Mouse (Mus musculus) left cerebral cortex, adult 11 months (tissue): ENCODE results near the gene Atp1a4.

Experiments
- DNase-seq: peaks from one replicate; pipeline ENCODE4 v3.0.0; 2022; ENCODE audit warnings: low spot score

Atp1a4 gene

DNA sequence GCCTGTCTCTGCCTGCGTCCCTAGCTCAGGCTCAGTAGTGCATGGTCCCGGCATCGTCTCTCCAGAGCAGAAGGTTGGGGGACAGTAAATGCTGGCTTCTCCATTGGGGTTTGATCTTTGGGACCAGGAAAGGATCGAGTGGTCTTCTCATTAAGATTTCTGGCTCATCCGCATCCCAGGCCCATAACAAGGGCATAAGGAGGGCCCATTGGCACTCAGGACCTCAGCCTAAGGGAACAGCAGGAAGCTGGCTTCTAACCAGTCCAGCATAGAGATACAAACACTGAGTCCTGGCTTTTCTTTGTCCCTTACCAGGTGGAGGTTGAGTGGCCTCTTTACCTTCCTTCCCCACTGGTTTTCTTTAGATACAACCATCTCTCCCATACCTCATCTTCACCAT lies 60.4 kb downstream of the Atp1a4 start:
- DNase-seq, result no peak

DNA sequence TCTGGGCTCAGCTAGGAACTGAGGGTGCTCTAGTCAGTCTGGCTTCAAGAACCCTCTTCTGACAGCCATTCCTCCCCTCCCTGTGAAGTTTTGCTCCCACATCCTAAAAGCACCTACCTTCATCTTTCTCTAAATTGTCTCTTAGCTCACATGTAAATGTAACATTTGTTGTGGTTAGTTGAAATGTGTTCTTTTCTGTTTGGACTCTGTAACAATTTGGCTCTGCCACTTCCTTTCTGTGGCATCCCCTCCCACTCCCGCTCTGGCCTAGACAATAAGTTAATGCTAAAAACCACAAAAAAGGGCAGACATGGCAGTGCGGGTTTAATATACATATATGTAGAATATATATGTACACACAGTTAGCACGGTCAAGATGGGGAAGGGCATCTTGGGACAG lies 61.1 kb downstream of the Atp1a4 start:
- DNase-seq, result no peak

DNA sequence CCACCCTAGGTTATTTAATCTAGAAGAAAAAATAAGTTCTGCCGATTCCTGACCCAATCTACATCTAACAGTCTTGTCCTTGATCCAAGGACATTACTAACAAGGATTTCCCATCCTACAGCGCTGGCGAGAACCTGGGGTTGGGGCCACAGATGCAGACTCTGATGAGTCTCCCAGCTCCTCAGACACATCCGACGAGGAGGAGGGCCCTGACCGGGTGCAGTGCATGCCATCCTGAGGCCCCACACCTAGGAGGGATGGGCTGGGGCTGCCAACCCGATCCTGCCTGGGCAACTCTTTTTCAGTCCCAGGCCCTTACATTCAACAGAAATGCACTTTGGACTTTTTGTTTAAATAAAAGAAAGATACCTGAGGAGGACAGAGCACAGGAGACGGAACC lies 63.8 kb downstream of the Atp1a4 start:
- DNase-seq, result no peak

DNA sequence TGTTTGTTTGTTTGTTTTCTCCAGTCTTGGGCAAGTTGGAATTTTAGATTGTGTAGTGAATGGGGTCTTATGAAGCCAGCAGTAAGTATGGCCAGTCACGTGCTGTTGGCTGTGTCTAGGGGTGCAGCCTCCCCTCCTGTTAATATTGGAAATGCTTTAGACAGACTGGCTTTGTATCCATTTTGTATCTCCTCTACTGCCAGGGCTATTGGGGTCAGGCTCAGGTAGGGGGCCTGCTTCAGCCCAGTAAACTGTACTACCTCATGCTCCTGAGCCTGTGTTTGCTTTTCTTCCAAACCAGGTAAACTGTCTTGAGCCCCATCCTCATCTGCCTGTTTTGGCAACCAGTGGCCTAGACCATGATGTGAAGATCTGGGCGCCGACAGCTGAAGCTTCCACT lies 66.0 kb downstream of the Atp1a4 start:
- no peak for DNase-seq

DNA sequence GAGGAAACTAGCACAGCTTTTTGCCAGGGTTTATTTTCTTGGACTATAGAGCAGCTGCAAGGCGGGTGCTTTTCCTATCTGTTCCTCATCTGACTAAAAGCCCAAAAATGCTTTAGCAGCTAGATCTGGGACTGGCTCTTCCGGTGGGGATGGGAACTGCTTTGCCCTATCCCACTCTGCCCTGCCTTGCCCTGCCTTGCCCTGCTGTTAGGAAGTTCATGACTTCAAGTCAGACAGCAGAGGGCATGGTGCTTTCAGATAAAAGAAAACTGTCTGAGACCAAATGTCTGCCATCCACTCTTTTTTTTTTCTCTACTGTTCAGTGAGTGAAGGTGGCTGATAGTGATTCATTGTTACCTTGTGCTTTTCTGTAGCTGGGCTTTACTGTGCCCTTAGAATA lies 66.6 kb downstream of the Atp1a4 start:
- DNase-seq, result no peak

DNA sequence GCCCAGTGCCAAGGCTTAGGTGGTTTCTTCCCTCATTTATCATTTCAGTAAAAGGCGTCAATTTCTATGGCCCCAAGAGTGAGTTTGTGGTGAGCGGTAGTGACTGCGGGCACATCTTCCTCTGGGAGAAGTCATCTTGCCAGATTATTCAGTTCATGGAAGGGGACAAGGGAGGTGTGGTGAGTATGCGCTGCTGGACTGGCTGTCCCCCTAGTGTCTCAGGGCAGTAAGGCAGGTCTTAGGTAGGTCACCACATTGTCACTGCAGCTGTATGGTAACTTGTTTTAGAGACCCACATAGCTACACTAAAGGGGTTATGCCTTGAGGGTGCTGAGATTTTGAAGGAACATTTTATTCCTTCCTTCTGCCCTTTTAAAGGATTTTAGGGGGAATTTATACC lies 69.3 kb downstream of the Atp1a4 start:
- DNase-seq, result no peak

DNA sequence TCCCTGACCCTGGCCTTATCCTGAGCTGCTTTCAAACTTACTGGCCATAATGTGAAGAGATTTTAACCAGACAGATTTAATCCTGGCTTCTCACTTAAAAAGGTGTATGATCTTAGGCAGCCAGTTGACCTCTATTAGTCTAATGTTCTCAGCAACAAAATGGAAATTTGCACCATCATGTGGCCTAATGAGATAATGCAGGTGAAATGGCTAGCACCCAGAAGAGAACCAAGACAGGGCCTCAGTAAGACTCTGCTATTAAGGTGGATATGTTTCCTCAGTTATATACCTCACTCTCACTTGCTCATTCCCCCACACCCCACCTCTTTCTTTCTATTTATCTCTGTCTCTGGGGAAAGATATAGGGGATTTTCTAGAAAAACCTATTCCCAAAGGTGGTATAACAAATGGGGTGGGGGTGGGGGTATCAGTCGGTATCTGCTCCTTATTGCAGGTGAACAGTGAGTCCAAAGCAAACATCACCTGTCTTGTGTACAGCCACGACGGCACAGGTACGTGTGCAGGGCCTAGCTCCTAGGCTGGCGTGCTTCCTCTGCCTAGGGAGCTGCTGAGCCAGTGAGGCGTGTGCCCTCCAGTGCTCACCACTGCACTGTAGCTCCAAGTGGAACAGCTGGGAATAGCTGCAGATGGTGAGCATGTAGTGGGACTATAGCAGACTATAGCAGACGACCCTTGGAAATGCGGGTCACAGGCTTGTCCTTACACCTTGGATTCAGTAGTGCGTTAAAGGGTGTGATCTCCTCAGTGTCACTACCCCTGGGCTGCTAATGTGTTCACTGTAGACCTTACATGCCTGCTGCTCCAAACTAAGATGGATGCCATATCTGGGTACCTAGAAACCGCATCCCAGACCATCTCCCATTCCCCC lies 71.6 kb downstream of the Atp1a4 start:
- no peak for DNase-seq

DNA sequence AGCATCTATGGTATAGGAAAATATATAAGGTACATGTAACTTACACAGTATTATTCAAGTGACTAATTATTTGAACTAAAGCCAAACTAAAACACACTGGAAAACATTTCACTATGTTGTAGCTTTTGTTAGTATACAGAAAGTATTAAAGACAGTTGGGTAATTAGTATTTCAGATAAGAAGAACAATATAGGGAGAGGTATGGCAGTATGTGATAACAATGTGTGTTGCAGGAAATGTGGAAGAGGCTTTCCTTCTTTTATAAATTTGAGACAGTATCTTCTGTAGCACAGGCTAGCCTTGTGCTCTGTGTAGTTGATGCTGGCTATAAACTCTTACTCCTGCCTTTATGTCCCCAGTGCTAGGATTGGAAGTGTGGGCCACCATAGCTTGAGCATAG lies 74.3 kb downstream of the Atp1a4 start:
- DNase-seq, result no peak

DNA sequence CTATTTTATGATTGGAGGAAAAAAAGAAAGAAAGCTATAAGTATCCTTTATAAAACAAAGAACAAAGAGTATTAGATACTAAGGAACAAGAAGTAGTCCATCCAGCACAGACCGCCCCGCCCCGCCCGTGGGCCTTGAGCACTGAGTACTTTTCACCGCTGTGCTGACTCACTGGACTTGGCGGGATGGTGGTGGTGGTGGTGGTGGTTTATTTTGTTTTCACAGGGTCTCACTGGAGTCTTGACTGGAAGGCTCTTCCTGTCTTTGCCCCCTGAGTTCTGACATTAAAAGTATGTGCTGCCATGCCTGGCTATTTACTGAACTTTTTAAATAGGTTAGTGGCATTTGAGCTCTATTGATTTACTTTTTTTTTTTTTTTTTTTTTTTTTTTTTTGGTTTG lies 75.2 kb downstream of the Atp1a4 start:
- no peak for DNase-seq

DNA sequence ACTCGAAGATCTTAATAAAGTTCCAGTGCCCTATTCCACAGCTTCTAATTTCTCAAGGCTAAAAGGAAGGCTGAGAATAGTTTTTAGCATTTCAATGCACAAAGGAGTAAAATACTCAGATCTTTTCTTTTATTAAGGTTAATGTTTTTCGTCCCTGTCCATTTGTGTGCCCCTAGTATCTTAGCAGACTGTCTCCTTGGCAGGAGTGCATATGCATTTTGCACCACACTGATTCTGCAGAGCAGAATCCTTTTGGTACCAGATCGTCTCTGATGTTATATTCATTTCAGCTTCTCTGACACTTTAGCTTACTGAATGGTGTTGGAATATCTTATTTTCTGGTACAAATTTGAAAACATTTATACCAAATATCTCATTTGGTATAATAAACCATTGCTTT lies 76.4 kb downstream of the Atp1a4 start:
- no peak for DNase-seq

DNA sequence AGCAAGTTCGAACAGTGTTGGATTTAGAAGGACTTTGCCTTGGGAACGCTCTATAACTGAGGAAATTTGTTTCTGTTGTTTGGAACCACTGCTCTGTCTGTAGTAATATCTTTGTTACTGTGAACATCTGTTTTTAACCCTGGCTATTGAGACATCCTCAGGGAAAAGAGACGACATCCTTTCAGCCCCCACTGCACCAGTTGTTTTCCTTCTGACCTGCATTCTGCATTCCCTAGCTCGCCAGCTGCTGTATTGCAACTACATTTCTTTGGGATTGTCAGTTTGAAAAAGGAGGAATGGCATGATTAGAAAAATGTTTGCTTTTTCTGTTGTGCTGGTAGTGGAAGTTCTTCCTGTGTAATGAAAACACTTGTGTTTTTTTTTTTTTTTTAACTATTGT lies 77.3 kb downstream of the Atp1a4 start:
- DNase-seq, result no peak

DNA sequence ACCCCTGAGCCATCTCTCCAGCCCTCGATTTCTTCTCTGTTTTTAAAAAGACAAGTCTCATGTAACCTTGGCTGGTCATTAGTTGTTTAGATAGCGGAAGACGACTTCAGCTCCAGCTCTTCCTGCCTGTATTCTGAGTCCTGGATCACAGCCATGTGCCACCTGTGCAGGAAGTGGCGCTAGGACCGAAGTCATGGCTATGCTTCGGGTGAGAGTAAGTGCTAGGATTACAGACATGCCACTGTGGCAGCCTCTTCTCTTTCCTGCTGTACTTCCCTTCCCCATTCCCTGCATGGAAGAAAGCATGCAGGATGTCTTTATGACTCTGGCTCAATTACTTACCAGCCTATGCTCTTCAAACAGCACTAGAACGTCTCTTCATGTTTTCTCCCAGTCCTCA lies 79.1 kb downstream of the Atp1a4 start:
- DNase-seq, result no peak

DNA sequence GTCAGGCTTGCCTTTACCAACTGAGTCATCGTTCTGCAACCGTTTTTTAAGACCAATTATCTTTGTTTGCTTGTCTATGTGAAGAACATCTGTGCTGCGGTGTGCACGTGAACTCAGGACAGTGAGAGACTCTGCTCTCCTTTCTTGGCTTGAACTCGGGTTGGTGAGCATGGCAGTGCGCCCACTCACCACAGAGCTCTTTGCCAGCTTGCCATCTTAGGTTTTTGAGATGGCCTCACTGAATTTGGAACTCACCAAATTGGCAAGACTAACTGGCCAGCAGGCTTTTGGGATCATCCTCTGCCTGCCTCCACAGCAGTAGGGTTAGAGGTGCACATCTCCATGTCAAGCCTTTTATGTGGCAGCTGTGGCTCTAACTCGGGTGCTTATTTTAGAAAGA lies 80.4 kb downstream of the Atp1a4 start:
- DNase-seq, result no peak
